Mouse (Mus musculus) cortical plate, adult 2 months (tissue): ENCODE results near the gene Alb.

Experiments used
- CTCF ChIP-seq: fragments of 200-500 bp; IDR thresholded peaks from 2 replicates; pipeline ENCODE4 v1.5.1; 2011; ENCODE audit warnings: mild to moderate bottlenecking, control low read depth, low read length; ENCODE audit not compliant: insufficient read depth; ENCODE audit errors: extremely low read depth
- POLR2A ChIP-seq: fragments of 200-500 bp; IDR thresholded peaks from 2 replicates; pipeline ENCODE4 v1.6.1; 2011; ENCODE audit warnings: mild to moderate bottlenecking, low read length, control low read depth; ENCODE audit not compliant: insufficient read depth; ENCODE audit errors: extremely low read depth

- TF ChIP-seq CTCF (no peak), POLR2A (no peak)
Observed at GRCm38 (mm10) chr5:90518356-90519100, 57.8 kb downstream of the Alb start, which contains the start of gene Afm.
